Mouse (Mus musculus) heart, adult 18-20 months (tissue): ENCODE measurements around the gene Map3k7. TPM values are rescaled to one million over a fixed set of nuclear protein-coding genes. Genes with fewer than 3 reads are reported as not detected.
"Not testable (repeated sequence)": the region's sequence is repeated elsewhere in the genome, so short reads cannot be mapped to it uniquely, and the experiment has no call there.

Experiments
- DNase-seq, 2 experiments: peaks; one replicate each; pipeline ENCODE4 v3.0.0; 2021 to 2022; ENCODE audit warnings: mixed read lengths in 1 of 2
- total RNA-seq, 2 experiments: library from RNA; stranded (reverse); gene quantifications; 2 replicates each; pipeline ENCODE4 v1.2.3; 2021

Gene Map3k7
- total RNA-seq, 2 experiments from 2014 or later, result 52.7 to 58.9 TPM

DNA sequence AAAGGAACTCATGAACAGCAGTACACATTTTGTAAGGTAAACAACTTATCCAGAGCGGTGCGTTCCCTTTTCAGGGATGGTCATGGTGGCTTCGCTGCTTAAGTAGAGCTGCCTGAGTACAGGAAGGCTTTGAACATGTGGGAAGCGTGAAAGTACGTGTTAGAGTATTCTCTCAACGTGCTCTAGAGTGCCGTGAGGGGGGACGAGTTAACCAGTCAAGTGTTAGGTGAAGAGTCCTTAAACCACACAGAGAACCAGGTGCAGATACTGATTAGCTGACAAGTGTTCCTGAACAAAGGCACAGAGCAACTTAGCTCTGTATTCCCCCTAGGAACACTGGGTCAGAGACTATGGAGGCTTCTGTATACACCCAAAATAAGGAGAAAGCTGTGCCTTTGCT is 18.0 kb downstream of the Map3k7 start:
- DNase-seq, result no peak

DNA sequence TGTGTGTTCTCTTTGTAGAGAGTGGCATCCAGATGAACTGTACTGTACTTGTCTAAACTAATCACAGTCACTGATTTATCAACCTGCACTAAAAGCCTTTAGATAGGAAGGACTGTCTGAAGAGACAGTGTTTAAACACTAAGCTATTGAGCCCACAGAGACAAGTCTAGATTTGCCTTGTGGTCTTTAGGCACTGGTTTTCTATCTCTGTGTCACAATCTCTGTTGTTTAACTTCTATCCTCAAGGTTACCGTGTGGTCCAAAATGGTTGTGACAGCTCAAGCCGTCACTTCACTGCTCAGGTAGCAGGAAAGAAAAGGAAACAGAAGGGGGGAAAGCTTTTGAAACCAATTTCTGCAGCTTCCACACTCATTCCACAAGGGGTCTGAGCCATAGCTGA is 29.5 kb downstream of the Map3k7 start:
- DNase-seq, result no peak

DNA sequence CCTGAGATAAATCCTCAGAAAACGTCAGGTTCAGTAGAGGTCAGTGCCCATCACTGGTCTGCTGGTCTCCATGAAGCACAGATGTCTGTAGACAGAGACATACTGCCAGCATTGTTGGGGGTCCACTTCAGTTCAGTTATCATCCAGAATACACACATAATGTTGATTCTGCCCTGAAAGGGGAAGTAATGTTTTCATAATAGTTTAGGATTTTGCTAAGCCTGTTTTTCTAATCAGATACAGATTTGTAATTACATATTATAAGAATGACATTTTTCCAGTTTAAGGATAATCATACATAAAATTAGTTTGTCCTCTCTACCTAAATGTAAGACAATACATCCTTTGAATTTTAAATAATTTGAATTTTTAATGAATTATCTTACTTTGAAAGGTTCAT is 30.0 kb downstream of the Map3k7 start:
- DNase-seq, result no peak

DNA sequence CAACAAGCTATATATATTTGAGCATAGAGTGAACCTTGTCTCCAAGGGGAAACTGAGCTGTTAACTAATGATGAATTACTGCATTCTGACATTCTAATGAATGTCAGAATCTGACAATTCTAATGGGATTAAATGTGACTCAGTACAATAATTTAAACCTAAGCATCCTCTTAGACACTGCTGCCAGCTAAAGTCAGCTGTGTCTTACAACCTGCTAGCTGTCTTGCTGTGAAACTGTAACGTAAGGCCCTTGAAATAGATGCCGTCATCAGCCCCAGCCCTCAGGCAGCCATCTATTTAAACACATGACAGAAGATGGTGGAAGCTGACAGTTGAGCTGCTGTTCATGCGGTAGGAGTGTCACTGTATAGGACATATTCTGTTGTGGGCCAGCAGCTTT is 37.6 kb downstream of the Map3k7 start:
- DNase-seq, result no peak

DNA sequence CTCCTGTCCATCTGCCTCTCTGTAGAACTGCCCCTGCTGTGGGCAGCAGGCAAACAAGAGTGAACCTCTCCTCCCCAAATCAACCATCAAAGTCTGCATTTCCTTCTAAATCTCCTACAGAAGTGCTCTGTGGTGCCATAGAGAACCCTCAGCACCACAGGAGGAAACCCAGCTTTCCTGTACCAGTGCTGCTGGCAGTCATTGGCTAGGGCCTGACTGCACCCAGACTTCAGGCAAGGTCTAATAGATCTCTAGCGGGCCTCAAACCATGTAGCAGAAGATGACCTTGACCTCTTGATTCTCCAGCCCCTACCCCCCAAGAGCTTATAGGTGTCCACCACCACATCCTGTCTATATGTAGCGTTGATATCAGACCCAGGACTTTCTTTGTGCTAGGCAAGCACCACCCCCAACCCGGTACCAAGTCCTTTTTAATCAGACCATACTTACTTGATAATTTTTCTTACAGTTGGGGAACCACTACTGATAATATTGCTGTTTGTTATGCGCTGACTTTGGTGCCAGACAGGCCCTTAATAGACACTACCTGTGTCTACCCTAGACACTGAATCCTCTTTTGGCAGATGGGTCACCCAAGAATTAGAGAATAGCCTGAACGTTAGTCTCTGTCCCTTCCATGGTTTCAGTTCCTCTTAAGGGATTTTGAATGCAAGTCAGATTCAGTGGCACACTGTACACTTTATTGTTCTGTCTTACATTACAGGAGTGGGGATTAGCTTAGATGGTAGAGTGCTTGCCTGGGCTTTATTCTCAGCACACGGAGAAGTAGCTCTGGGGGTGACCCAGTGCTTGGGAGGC is 41.1 kb downstream of the Map3k7 start:
- no peak for DNase-seq

DNA sequence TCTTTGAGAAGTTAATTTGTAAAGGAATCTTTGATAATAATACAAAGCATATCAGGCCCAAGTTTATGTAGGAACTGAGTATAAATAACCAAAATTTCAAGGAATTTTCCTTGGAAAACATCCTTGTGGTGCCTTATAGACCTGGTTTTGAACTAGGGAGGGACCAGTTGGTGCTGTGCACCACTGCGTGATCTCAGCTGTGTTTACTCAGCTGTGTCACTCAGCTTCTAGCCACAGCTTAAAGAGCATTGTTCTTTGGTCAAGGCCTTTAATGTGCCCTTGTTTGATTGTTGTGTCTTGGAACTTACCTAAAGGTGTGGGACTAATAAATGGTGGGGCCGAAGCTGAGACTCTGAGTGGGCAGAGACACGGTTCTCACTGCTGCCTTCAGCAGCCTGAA is 43.3 kb downstream of the Map3k7 start:
- DNase-seq, result no peak

DNA sequence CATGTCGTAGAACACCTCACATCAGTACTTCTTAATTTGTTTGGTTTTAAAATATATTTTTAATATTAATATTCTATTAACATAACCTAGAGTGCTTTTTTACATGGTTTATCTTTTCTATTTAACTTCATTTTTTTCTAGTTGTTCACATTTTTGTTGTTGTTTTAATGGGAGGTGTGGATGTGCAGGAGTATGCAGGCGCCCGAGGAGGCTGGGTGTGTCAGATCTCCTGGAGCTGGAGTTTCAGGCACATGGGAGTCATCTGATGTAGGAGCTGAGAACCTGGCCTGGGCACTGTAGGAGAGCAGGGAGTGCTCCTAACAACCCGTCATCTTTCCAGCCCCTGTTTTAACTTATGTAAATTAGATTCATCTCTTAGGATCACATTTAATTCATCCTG is 44.2 kb downstream of the Map3k7 start:
- DNase-seq, result no peak

DNA sequence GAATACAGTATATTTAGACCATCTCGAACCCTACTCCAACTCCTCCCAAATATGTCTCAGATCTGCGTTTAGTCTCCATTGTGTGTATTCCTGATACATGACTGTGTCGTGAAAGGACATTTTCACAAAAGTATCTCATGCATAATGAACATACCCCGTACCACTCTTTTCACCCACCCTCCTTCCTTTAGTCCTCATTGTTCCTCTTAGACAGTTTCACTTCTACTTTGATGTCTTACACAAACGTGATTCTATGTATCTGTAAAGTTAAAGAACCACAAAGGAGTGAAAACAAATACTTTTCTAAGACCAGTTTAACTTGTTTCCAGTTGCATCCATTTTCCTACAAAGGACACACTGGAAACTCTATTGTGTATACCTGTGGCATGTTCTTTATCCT is 46.9 kb downstream of the Map3k7 start:
- no peak for DNase-seq

DNA sequence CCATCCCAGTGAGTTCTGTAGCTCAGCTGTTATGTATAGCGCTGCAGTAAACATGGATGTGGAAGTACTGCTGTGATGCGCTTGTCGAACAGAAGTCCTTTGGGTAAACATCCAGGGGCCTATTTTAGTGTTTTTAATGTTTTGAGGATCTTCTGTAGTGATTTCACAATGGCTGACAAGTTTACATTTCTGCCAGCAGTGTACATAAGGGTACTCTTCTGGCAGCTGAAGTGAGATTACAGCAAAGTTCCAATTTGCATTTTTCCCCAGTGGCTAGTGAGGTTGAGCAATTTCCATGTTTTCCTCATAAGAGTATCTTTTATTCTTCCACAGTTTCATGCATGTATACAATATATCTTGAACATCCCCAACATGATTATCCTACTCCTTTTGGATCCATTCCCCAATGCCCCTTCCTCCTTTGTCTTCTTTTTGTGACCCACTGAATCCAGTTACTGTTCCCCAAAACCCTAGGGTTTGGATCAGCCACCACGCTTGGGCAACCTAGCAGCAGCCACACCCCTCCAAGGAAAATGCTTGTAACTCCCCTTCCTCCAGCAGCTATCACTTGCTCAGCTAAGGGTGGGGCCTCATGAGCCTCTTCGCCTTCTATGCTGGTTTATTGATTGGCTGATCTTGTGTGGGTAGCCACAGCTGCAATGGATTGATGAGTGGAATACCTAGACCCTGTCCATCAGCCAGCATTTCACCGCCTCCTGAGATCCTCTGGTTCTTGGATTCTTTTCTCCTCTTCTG is 47.5 kb downstream of the Map3k7 start:
- no peak for DNase-seq

DNA sequence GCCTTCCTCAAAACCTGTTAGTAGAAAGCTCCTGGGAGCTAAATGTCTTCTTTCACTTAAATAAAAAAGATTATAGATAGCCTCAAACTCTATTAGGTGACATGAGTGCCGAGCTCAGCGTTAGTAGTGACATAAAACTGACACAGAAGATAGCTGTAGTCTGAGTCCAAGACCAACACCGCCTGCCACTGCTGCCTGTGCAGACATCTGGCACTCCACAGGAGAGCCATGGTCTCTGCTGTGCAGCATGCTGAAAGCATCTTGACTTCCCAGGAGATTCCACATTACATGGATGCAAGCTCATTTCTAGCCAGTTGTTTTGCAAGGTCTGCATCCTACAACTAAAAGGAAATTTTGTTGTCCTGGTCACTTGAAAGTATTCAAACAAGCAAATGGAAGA is 57.2 kb downstream of the Map3k7 start:
- no peak for DNase-seq

DNA sequence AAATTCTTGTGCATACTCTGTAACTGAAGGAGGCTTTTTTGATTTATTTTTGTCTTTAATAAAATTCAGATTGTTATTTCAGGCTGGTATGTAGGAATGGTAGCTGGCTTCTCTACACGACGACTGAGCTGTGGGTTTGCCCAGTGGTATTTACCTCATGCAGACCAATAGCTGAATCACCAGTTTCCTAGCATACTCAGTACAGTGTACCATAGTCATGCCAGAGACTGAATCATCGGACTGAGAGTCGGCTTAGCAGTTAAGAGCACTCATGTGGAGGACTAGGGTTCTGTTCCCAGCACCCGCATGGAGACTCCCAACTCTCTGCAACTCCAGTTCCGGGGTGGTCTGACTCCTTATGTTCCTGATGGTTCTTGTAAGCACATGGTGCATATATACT is 58.4 kb downstream of the Map3k7 start:
- no peak for DNase-seq

DNA sequence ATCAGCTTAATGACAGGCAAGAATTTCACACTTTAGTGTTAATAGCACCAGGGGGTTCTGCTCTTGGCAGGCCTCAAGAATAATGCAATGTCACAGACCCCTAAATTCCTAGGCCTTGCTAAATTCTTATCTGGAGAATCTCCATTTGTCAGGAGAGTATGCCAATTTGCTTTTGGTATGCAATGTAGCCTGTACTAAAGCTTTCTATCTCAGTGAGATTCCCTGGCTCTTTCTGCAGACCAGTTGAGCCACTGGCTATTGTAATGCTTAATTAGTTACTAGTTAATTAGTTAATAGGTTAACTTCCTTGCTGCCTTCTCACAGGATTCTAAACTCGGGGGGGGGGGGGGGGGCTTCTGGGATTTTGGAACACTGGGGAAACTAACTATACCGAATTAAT is 60.3 kb downstream of the Map3k7 start:
- not testable (repeated sequence) for DNase-seq

DNA sequence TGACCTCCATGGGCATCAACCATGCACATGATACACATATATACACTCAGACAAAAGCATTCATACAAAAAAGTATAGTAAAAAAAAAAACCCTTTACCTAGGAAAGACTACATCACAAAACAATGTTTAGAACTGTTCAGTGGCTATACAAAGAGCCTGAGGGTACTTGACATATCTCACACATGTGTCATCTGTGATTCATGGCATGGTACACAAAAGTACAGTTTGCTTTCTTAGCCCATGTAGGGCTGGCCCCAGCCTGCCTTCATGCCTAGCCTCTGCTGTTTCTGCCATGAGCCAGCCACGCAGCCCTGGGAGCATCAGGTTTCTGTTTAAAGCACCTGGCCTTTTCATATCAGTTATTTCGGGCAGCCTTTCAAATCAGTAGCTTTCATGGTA is 61.2 kb downstream of the Map3k7 start:
- DNase-seq, result no peak

DNA sequence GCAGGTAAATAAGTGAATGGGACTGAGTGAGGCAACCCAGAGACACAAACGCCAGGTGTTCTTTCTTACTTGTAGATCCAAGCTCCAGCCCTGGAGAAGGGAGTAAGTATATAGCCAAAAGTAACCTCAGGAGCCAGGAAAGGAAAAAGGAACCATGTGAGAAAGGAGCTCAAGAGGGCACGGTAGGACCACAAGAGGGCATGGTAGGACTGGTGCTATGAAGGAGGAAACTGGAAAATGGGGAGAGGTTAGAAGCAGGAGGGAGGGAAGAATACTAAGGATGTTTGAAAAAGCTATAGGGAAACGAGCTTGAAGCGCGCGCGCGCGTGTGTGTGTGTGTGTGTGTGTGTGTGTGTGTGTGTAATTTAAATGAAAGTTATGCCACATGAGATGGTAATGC is 63.2 kb downstream of the Map3k7 start:
- no peak for DNase-seq

DNA sequence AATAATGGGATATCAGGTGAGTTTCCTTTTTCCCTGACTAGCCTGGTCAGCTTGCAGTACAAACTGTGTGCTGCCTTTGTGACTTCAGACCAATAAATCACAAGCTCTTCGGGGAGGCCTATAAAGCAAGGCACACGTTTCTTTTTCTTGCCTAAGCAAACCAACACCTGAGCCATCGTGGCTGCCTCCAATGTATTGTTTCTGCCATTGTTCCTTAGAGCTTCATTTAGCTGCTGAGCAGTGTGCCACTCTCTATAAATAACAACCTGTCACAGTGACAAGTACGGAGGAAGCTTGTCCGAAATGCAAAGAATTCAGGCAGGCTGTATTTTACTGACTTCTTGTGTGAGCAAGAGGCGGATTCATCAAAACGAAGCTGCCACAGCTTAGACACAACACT is 73.4 kb downstream of the Map3k7 start:
- DNase-seq, result no peak

DNA sequence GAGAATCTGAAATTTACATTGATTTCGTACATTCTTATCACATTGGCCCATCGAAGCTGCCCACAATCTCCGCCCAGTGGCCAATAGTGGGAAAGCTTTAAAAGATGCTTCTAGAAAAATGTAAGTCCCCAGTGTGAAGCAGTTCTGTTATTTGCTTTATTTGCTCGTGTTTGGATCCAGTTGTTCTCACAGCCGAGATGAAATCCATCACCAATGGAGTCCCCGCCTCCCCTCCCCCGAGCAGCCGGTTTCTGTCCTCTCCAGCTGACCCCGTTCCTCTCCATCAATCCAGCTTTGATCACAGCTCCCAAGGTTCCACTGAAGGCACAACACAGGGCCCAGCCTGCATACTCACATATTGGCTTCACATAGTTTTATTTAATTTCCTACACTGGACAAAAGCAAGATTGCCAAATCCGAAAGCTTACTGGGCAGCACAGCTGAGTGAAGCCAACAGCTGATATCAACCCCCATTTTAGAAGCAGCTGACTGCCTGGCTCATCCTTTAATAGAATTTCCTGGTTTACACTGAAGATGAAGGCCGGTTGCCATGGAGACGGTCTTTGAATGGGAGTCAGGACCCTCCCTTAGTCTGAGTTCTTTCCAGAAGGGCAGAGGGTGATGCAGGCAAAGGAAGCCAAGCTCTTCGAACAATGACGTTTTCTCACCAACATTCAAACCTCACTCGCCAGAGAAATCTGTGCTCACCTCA is 78.0 kb downstream of the Map3k7 start:
- DNase-seq, result no peak

DNA sequence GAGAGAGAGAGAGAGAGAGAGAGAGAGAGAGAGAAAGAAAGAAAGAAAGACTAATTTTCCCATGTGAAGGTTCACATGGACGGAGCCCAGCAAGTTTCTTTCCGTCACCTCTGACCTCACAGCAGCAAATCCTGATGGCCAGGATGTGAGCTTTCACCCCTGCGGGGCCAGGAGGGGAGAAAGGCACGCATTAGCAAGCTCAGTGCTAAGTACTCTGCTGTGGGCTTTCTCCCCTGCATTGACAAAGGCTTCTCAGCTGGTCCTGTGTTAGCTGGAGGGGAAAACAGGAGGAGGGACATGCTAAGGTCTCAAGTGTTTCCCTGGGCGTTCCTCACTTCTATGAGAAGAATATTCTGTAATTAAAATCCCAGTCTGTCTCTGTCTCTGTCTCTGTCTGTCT is 81.3 kb downstream of the Map3k7 start:
- DNase-seq, result no peak

DNA sequence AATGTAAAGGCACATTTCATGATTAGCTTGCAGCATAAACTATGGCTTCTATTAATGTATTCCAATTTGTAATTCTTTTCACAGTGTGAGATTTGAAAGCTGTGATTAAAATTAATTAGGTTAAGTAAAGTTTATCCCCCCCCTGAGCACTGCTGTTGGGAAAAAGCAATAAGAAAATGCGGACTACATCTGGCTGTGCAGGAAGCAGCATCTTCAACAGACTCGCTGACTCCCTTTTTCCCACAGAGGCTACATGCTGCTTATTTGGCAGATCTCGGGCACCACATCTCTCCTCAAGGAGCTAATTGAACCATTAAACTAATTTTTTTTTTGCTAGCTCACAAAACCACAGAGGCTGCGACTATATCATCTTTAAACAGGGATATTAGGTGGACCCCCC is 85.9 kb downstream of the Map3k7 start:
- no peak for DNase-seq

DNA sequence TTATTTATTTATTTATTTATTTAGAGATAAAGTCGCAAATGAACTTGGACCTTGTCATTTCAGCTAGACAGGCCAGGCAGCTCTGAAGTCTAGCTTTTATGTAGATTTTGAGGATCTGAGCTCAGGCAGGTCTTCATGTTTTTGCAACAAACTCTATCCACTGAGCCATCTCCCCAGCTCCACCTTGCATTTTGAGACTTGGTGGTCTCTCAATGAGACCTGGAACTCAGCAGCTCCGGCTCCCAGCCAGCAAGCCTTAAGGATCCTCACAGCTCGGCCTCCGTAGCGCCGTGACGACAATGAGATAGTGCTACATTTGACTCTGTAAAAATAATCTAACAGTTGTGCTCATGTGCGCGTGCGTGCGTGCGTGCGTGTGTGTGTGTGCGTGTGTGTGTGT is 89.3 kb downstream of the Map3k7 start:
- no peak for DNase-seq

DNA sequence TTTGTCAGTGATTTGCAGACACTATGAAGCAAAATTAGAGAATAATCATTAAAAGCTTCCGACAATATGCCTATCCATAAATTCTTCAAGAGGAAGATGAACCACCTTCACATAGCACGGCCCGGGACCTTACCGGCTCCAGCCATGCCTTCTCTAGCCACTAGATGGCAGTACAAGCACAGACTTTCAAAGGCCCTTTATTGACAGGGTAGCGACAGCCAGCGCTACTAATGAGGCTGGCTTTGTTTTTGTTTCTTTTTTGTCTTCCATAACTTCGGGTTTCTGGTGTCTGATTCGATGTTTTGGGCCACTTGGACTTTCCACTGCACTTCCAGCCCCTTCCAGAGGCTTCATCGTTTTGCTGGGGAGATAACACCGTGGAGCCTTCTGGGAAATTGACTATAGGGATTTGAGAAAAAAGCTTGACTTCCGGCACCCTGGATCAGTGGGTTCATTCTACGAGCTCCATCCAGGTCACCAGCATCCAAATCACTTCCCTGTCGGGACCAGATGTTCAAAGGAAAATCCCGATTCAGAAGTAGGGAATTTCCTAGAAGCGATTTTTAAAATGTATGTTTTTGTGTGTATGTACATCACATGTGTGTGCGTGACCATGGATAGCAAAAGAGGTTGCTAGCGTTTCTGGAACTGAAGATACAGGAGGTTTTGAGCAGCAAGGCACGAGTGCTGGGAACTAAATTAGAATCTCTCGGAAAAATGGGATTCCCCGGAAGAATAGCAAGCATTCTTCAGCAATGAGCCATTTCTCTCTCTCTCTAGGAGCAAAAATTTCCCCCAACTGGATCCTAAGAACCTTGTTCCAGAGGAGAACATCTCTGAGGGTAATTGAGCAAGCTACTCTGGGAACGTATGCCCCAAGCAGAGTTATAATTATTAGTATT is 91.5 kb downstream of the Map3k7 start:
- peak; percentile 82 to 92 for DNase-seq

DNA sequence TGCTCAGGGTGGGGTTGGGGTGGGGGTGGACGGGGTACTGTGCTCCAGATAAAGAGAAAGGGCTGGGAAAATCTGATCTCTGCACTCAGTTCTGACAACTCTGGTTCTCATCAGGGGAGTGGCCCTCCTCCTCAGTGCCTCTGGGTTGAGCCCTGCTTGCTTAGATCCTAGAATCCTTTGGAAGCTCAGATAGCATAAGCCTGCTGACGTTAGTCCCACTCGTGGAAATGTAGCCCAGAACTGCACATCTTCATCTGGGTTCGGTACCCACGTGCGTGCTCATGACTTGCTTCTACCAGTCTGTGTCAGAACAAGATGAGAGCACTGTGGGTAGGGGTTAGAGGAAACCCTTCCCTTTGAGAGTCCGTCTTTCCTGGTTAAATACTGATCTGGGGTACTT is 92.5 kb downstream of the Map3k7 start:
- no peak for DNase-seq

DNA sequence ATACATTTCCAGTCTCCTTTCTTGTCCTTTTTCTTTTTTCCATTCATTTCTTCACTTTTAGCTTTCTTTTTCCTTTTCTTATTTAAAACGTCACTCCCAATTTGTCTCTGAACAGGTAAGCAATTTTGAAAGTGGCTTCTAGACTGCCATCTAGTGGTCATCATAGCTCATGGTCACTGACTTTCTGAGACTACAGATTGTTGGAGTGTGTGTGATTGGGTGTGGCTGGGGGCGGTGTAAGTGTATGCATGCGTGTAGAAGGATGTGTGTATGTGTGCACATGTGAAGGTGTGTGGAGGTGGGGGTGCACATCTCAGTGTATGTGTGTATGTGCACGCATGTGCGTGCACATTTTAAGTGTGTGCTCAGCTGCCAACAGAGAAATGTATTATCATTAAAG is 93.2 kb downstream of the Map3k7 start:
- DNase-seq, result peak; percentile 11 to 48
